In genomic region chr4:118180301-118181080, GRCm38 (mm10) we compare ENCODE assay signal across 8 mouse cellular contexts. TPM values are rescaled to one million over a fixed set of nuclear protein-coding genes. Genes with fewer than 3 reads are reported as not detected.
DNase-seq lines count a peak whose midpoint lies in the region; ATAC-seq and TF ChIP-seq lines count a peak whose summit lies in the region.

No protein-coding gene starts in this region.

- no peak for DNase-seq in kidney, postnatal 14 days
- DNase-seq in NIH3T3 (ENCODE audit: low read depth): peak; percentile 42
- no peak for DNase-seq in forebrain, postnatal 0 days
- DNase-seq in lung, postnatal 36 days: peak; percentile 15
- no peak for DNase-seq in urinary bladder, postnatal 36 days (ENCODE audit: low spot score in 2 of 2)
- DNase-seq in layer of hippocampus, postnatal 36 days: no peak
- DNase-seq in kidney, postnatal 25 days: no peak

- H3K4me2 ChIP-seq in kidney, embryonic 15.5 days: peak overlapping the region; percentile 77
- H3K4me2 ChIP-seq in forebrain, postnatal 0 days (ENCODE audit: low read depth): peak overlapping the region; percentile 58

- H3K36me3 ChIP-seq in kidney, embryonic 15.5 days: peaks cover 20% of the 10 kb centered on the region
- peaks cover 19% of the 10 kb centered on the region for H3K36me3 ChIP-seq in forebrain, postnatal 0 days (ENCODE audit: insufficient read depth)

- H3K27me3 ChIP-seq in kidney, embryonic 15.5 days: no peaks in the 10 kb centered on the region
- no peaks in the 10 kb centered on the region for H3K27me3 ChIP-seq in forebrain, postnatal 0 days (ENCODE audit: insufficient read depth, low read length)

- H3K4me3 ChIP-seq in kidney, embryonic 15.5 days (replicated peaks): peak overlapping the region; percentile 79
- peak overlapping the region; percentile 89 for H3K4me3 ChIP-seq in forebrain, postnatal 0 days (ENCODE audit: low read depth, low read length)

- no peak for ATAC-seq in kidney, embryonic 15.5 days (replicated peaks; ENCODE audit: low FRiP score)
- no peak for ATAC-seq in forebrain, postnatal 0 days

- WGBS in kidney, embryonic 15.5 days: 12% methylated on average over 17 of the region's 17 CpGs
- 12% methylated on average over 17 of the region's 17 CpGs for WGBS in forebrain, postnatal 0 days

- no peak for TF ChIP-seq CTCF in forebrain, postnatal 0 days (IDR thresholded peaks at IDR 0.05; ENCODE audit: low read depth)

- peak overlapping the region; percentile 51 for H3K9ac ChIP-seq in kidney, embryonic 15.5 days
- H3K9ac ChIP-seq in forebrain, postnatal 0 days: peak overlapping the region; percentile 23

- H3K4me1 ChIP-seq in kidney, embryonic 15.5 days: peaks cover 12% of the 10 kb centered on the region
- H3K4me1 ChIP-seq in forebrain, postnatal 0 days (ENCODE audit: insufficient read depth): peaks cover 11% of the 10 kb centered on the region

- H3K27ac ChIP-seq in kidney, embryonic 15.5 days: peak overlapping the region; percentile 95
- H3K27ac ChIP-seq in forebrain, postnatal 0 days (ENCODE audit: low read depth, low read length): peak overlapping the region; percentile 96

- no peaks in the 10 kb centered on the region for H3K9me3 ChIP-seq in kidney, embryonic 15.5 days (replicated peaks)
- H3K9me3 ChIP-seq in forebrain, postnatal 0 days (ENCODE audit: low read length): no peaks in the 10 kb centered on the region

RNA-seq across cellular contexts. Expression of gene Kdm4a, which starts 0.6 kb away (rescaled TPM):
- 39.5 and 40.8 TPM in 2 replicates for polyA plus RNA-seq in kidney, embryonic 15.5 days (2015; fragmentation: Nextera tagmentation; extraction: Ambion mirVana)
- total RNA-seq in forebrain, postnatal 0 days (2014; rRNA removed): 96.5 and 122 TPM in 2 replicates
- 29.7 and 39.0 TPM in 2 replicates for polyA plus RNA-seq in forebrain, postnatal 0 days (2015; fragmentation: Nextera tagmentation; extraction: Ambion mirVana)
- total RNA-seq in layer of hippocampus, postnatal 36 days (2021): 10 to 100 TPM; 47.0 to 55.4 TPM

RNA-seq across cellular contexts. Expression of gene St3gal3, which starts 45.8 kb away (rescaled TPM):
- 8.8 and 9.8 TPM in 2 replicates for polyA plus RNA-seq in kidney, embryonic 15.5 days (2015; fragmentation: Nextera tagmentation; extraction: Ambion mirVana)
- total RNA-seq in forebrain, postnatal 0 days (2014; rRNA removed): 32.6 and 36.1 TPM in 2 replicates
- 11.2 and 11.3 TPM in 2 replicates for polyA plus RNA-seq in forebrain, postnatal 0 days (2015; fragmentation: Nextera tagmentation; extraction: Ambion mirVana)
- 10 to 100 TPM; 43.3 to 45.3 TPM for total RNA-seq in layer of hippocampus, postnatal 36 days (2021)

Comparison
In these comparisons a context has a peak if more than half of its experiments do, and no peak if none do; other contexts are left out.
1. DNase-seq: peak in NIH3T3 (single experiment) and lung, postnatal 36 days (single experiment); none in kidney, postnatal 14 days (single experiment), forebrain, postnatal 0 days (single experiment), urinary bladder, postnatal 36 days (0 of 2), layer of hippocampus, postnatal 36 days (0 of 2) and kidney, postnatal 25 days (0 of 2).